Mouse (Mus musculus) liver, embryonic 13.5 days (tissue): ENCODE data around the gene Pafah1b2. TPM values are rescaled to one million over a fixed set of nuclear protein-coding genes. Genes with fewer than 3 reads are reported as not detected.
A peak's percentile ranks its signal among the peaks of the same experiment; 100 is the strongest.

Experiments
- ATAC-seq: fragments of 200-750 bp; cut with Nextera tagmentation; 2 replicates; pipeline ENCODE4 v1.8.0; 2017; ENCODE audit warnings: low read depth, mild to moderate bottlenecking, moderate number of reproducible peaks, moderate library complexity
- DNase-seq: peaks from one replicate; pipeline ENCODE4 v3.0.0; 2022
- H3K27ac ChIP-seq: fragments of 300-500 bp; sonication (generic); 2 replicates; pipeline ENCODE4 v1.5.1; 2015; ENCODE audit warnings: moderate library complexity, mild to moderate bottlenecking, inconsistent platforms
- H3K27me3 ChIP-seq: fragments of 300-500 bp; sonication (generic); 2 replicates; pipeline ENCODE4 v1.6.1; 2015; ENCODE audit warnings: mild to moderate bottlenecking, inconsistent platforms
- H3K36me3 ChIP-seq: fragments of 300-500 bp; sonication (generic); 2 replicates; pipeline ENCODE4 v1.6.1; 2015; ENCODE audit warnings: mild to moderate bottlenecking, inconsistent platforms
- H3K4me1 ChIP-seq: fragments of 300-500 bp; sonication (generic); replicated peaks from 2 replicates; pipeline ENCODE4 v1.6.1; 2015; ENCODE audit warnings: inconsistent platforms
- H3K4me2 ChIP-seq: fragments of 300-500 bp; sonication (generic); 2 replicates; pipeline ENCODE4 v1.6.1; 2015; ENCODE audit warnings: inconsistent platforms, mild to moderate bottlenecking, moderate library complexity
- H3K4me3 ChIP-seq: fragments of 300-500 bp; sonication (generic); replicated peaks from 2 replicates; pipeline ENCODE4 v1.5.1; 2015; ENCODE audit warnings: mild to moderate bottlenecking, inconsistent platforms
- H3K9ac ChIP-seq: fragments of 300-500 bp; sonication (generic); 2 replicates; pipeline ENCODE4 v1.6.1; 2015; ENCODE audit warnings: mild to moderate bottlenecking, inconsistent platforms
- H3K9me3 ChIP-seq: fragments of 300-500 bp; sonication (generic); replicated peaks from 2 replicates; pipeline ENCODE4 v1.6.1; 2016; ENCODE audit warnings: inconsistent platforms
- WGBS: fragments of 180-500 bp; shearing (Covaris S2); methylation state at CpG from one replicate; pipeline ENCODE4 v1.1.7; 2015; ENCODE audit not compliant: insufficient replicate concordance; 5-methylcytosine and 5-hydroxymethylcytosine counted together
- polyA plus RNA-seq: library from polyadenylated mRNA; unstranded; fragments of >200 nt; fragmentation: Nextera tagmentation; extraction: Ambion mirVana; gene quantifications from 2 replicates; pipeline ENCODE4 v1.2.1, GENCODE M21; 2015

Gene Pafah1b2
- polyA plus RNA-seq, 1 experiment from 2014 or later, result 80.3 TPM

- Histone ChIP-seq H3K9ac (no peak overlapping the region), H3K4me3 (no peak overlapping the region), H3K4me1 (peaks cover 29% of the 10 kb centered on the region), H3K4me2 (no peak overlapping the region), H3K9me3 (no peaks in the 10 kb centered on the region), H3K36me3 (peaks cover 3% of the 10 kb centered on the region; the same call in 1 of the 2 replicates), H3K27me3 (no peaks in the 10 kb centered on the region), H3K27ac (no peak overlapping the region)
- ATAC-seq (no peak), DNase-seq (no peak)
- WGBS, result 72% methylated on average over 9 of the region's 9 CpGs
Measured at GRCm38 (mm10) chr9:46026058-46026849, 13.8 kb upstream of the Pafah1b2 start.

DNA sequence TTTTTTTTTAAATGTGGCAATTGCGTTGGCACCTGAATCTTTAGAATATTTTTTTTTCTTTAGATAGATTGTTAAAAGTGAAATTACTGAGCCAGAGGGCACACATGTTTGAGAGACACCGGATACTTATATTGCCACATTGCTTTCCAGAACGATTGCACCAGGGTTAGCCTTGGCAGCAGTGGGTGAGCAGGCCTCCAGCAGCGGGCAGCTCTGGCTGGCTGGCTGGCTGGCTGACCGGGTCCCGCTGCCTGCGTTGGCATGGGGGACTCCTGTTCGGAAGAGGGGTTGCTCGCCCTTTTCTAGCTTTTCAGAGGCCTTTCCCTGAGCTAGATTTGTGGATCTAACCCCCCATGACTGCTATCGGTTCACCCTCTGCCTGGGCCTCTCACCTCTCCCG lies 11.1 kb upstream of the Pafah1b2 start:
- Histone ChIP-seq H3K36me3 (peaks cover 9% of the 10 kb centered on the region; the same call in 1 of the 2 replicates), H3K9ac (no peak overlapping the region), H3K4me1 (peaks cover 10% of the 10 kb centered on the region; the same call in 1 of the 2 replicates), H3K4me3 (no peak overlapping the region), H3K27me3 (no peaks in the 10 kb centered on the region), H3K27ac (no peak overlapping the region), H3K4me2 (no peak overlapping the region), H3K9me3 (no peaks in the 10 kb centered on the region)
- DNase-seq (no peak), ATAC-seq (no peak)
- WGBS, result 79% methylated on average over 11 of the region's 11 CpGs

- H3K27ac ChIP-seq, result no peak overlapping the region
- DNase-seq (no peak), ATAC-seq (no peak)
- no peak overlapping the region for H3K4me2 ChIP-seq
- no peaks in the 10 kb centered on the region for H3K27me3 ChIP-seq
- no peak overlapping the region for H3K4me3 ChIP-seq
- 76% methylated on average over 6 of the region's 6 CpGs for WGBS
- no peaks in the 10 kb centered on the region for H3K9me3 ChIP-seq
- peaks cover 36% of the 10 kb centered on the region for H3K4me1 ChIP-seq
- H3K36me3 ChIP-seq, result peaks cover 13% of the 10 kb centered on the region
- H3K9ac ChIP-seq, result no peak overlapping the region
Measured at GRCm38 (mm10) chr9:46019975-46020374, 7.5 kb upstream of the Pafah1b2 start.

- Histone ChIP-seq H3K4me3 (no peak overlapping the region), H3K27me3 (no peaks in the 10 kb centered on the region), H3K27ac (no peak overlapping the region), H3K36me3 (peaks cover 13% of the 10 kb centered on the region), H3K9ac (no peak overlapping the region), H3K4me1 (peaks cover 47% of the 10 kb centered on the region), H3K4me2 (no peak overlapping the region), H3K9me3 (no peaks in the 10 kb centered on the region)
- no peak for DNase-seq
- 80% methylated on average over 6 of the region's 6 CpGs for WGBS
- no peak for ATAC-seq
Measured at GRCm38 (mm10) chr9:46018316-46018715, 5.8 kb upstream of the Pafah1b2 start.

DNA sequence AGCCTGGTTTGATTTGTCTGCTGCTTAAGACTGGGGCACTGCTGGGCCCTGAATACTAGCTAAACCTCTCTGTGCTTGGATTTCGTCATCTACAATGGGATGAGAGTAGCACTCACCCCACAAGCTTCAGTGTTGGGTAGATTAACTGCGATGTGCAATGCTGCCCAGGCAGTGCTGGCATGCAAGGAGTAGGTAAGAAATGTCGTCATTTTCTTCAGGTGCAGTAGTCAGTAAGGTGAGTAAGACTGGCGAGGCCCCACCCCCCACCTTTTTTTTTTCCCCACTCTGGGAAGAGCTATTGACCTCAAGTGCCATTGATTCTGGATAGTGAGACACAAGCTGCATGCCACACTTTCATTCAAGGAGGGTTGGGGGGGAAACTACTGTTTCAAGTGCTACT lies 3.9 kb upstream of the Pafah1b2 start:
- Histone ChIP-seq H3K9me3 (no peaks in the 10 kb centered on the region), H3K9ac (no peak overlapping the region), H3K27ac (no peak overlapping the region), H3K36me3 (peaks cover 12% of the 10 kb centered on the region), H3K4me3 (no peak overlapping the region), H3K4me2 (no peak overlapping the region), H3K27me3 (no peaks in the 10 kb centered on the region), H3K4me1 (peaks cover 59% of the 10 kb centered on the region)
- no peak for DNase-seq
- ATAC-seq, result no peak
- 59% methylated on average over 4 of the region's 4 CpGs for WGBS

DNA sequence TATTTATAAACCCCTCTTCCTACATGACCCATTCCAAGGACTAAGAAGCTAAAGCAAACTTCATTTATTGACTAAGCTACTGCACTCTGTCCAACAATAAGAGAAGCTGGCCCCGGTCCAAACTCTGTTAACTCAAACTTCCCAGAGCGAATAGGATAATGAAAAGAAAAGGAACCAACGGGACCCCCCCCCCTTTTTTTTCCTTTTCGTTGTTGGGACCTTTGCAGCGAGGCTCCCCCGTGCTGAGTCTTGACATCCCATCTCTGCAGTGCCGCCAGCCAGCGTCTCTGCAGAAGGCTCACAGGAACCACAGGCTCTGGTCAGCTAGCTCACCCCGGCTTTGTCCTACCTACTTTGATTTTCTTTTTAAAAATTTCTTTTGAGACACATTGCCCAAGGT lies 3.3 kb upstream of the Pafah1b2 start:
- no peak overlapping the region for H3K4me3 ChIP-seq
- H3K36me3 ChIP-seq, result peaks cover 6% of the 10 kb centered on the region; the same call in 1 of the 2 replicates
- peaks cover 65% of the 10 kb centered on the region for H3K4me1 ChIP-seq
- no peaks in the 10 kb centered on the region for H3K9me3 ChIP-seq
- H3K27ac ChIP-seq, result no peak overlapping the region
- H3K27me3 ChIP-seq, result no peaks in the 10 kb centered on the region
- no peak for DNase-seq
- WGBS, result 59% methylated on average over 9 of the region's 9 CpGs
- H3K9ac ChIP-seq, result no peak overlapping the region
- ATAC-seq, result no peak
- peak overlapping the region; percentile 94 for H3K4me2 ChIP-seq

DNA sequence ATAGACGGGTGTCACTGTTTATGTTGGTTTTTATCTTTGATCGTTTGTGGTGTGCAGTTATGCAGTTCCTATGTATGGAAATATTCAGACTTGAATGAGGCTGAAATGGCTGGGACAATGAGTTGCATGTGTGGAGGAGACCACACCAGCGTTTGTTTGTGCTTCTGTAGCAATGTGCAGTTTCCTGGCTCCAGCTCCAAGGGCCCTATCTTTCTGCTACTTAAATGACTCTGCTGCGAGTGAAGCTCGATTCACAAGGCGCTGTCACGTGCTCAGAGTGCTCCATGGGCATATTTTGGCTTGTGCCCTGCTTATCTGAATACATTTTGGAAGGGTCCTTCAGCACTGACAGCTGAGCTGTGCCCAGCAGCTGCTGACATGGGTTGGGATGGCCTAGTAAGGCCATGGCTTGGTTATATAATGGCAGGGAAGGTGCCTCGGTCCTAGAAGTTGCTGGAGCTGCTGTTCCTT lies 2.6 kb upstream of the Pafah1b2 start:
- DNase-seq (peak; percentile 29), ATAC-seq (no peak)
- peak overlapping the region; percentile 23; the same call in 1 of the 2 replicates for H3K4me3 ChIP-seq
- no peaks in the 10 kb centered on the region for H3K9me3 ChIP-seq
- peaks cover 72% of the 10 kb centered on the region for H3K4me1 ChIP-seq
- H3K27ac ChIP-seq, result peak overlapping the region; percentile 50
- no peaks in the 10 kb centered on the region for H3K27me3 ChIP-seq
- 14% methylated on average over 8 of the region's 8 CpGs for WGBS
- peak overlapping the region; percentile 94 for H3K4me2 ChIP-seq
- no peak overlapping the region; the same call in 1 of the 2 replicates for H3K9ac ChIP-seq
- H3K36me3 ChIP-seq, result peaks cover 4% of the 10 kb centered on the region; the same call in 1 of the 2 replicates

GRCm38 (mm10) chr9:46014251-46014681 lies 1.8 kb upstream of the Pafah1b2 start:
- DNase-seq (peak; percentile 23), ATAC-seq (peak; percentile 34; the same call in 1 of the 2 replicates)
- peak overlapping the region; percentile 94 for H3K4me2 ChIP-seq
- WGBS, result under 1% methylated on average over 10 of the region's 10 CpGs
- H3K27me3 ChIP-seq, result no peaks in the 10 kb centered on the region
- H3K36me3 ChIP-seq, result peaks cover 4% of the 10 kb centered on the region; the same call in 1 of the 2 replicates
- H3K9me3 ChIP-seq, result no peaks in the 10 kb centered on the region
- peaks cover 80% of the 10 kb centered on the region for H3K4me1 ChIP-seq
- peak overlapping the region; percentile 89 for H3K9ac ChIP-seq
- H3K27ac ChIP-seq, result peak overlapping the region; percentile 77
- H3K4me3 ChIP-seq, result peak overlapping the region; percentile 86

- peak overlapping the region; percentile 89 for H3K9ac ChIP-seq
- peak overlapping the region; percentile 86 for H3K4me3 ChIP-seq
- peak overlapping the region; percentile 77 for H3K27ac ChIP-seq
- no peaks in the 10 kb centered on the region for H3K27me3 ChIP-seq
- 1% methylated on average over 5 of the region's 5 CpGs for WGBS
- ATAC-seq (no peak), DNase-seq (no peak)
- H3K4me1 ChIP-seq, result peaks cover 86% of the 10 kb centered on the region
- peaks cover 4% of the 10 kb centered on the region; the same call in 1 of the 2 replicates for H3K36me3 ChIP-seq
- peak overlapping the region; percentile 94 for H3K4me2 ChIP-seq
- no peaks in the 10 kb centered on the region for H3K9me3 ChIP-seq
Measured at GRCm38 (mm10) chr9:46013616-46014015, 1.1 kb upstream of the Pafah1b2 start.

DNA sequence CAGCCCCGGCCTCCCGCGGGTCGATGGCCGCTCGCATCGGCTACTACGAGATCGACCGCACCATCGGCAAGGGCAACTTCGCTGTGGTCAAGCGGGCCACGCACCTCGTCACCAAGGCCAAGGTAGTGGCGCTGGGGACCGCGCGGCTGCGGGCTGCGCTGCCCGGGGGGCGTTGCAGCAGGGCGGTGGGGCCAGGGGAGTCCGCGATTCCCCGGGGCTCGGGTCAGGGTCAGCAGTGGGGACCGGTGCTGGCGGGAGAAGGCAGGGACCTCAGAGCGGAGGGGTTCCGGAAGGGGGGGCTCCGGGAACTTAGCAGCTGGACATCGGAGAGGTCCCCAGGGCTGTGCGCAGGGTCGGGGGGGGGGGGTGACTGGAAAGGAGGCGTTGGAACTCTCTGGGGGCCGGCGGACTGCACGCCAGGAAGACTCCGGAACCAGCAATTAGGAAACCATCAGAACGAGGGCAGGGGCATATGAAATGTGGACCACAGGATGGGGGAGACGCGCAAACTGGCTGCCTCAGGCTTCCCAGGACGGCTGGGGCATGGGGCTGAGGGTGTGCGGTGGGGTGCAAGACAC lies 608 bp upstream of the Pafah1b2 start:
- Histone ChIP-seq H3K36me3 (peaks cover under 1% of the 10 kb centered on the region; the same call in 1 of the 2 replicates), H3K4me2 (peak overlapping the region; percentile 94), H3K27ac (peak overlapping the region; percentile 77), H3K27me3 (no peaks in the 10 kb centered on the region), H3K9ac (peak overlapping the region; percentile 89), H3K4me1 (peaks cover 84% of the 10 kb centered on the region), H3K4me3 (peak overlapping the region; percentile 86), H3K9me3 (no peaks in the 10 kb centered on the region)
- DNase-seq (peak; percentile 13), ATAC-seq (peak; percentile 53)
- 1% methylated on average over 46 of the region's 46 CpGs for WGBS
